Mouse (Mus musculus) stomach, embryonic 16.5 days (tissue): ENCODE data around the gene Rgsl1. TPM values are rescaled to one million over a fixed set of nuclear protein-coding genes. Genes with fewer than 3 reads are reported as not detected.

ENCODE experiments used
- ATAC-seq: fragments of 200-750 bp; cut with Nextera tagmentation; 2 replicates; pipeline ENCODE4 v1.8.0; 2017; ENCODE audit warnings: moderate number of reproducible peaks, moderate TSS enrichment; ENCODE audit not compliant: insufficient read depth, low FRiP score
- H3K27ac ChIP-seq: fragments of 300-500 bp; sonication (generic); 2 replicates; pipeline ENCODE4 v1.5.1; 2014; ENCODE audit warnings: low read length
- H3K27me3 ChIP-seq: fragments of 300-500 bp; sonication (generic); 2 replicates; pipeline ENCODE4 v1.6.1; 2014; ENCODE audit warnings: low read length, control low read depth, mixed read lengths; ENCODE audit not compliant: control insufficient read depth, insufficient read depth
- H3K36me3 ChIP-seq: fragments of 300-500 bp; sonication (generic); 2 replicates; pipeline ENCODE4 v1.6.1; 2014; ENCODE audit warnings: low read length; ENCODE audit not compliant: control insufficient read depth, insufficient read depth
- H3K4me1 ChIP-seq: fragments of 300-500 bp; sonication (generic); 2 replicates; pipeline ENCODE4 v1.6.1; 2014; ENCODE audit warnings: low read length, control low read depth, mixed read lengths; ENCODE audit not compliant: control insufficient read depth, insufficient read depth
- H3K4me2 ChIP-seq: fragments of 300-500 bp; sonication (generic); 2 replicates; pipeline ENCODE4 v1.6.1; 2014; ENCODE audit warnings: low read depth, low read length, mixed read lengths
- H3K4me3 ChIP-seq: fragments of 300-500 bp; sonication (generic); replicated peaks from 2 replicates; pipeline ENCODE4 v1.5.1; 2014; ENCODE audit warnings: mild to moderate bottlenecking, low read length
- H3K9ac ChIP-seq: fragments of 300-500 bp; sonication (generic); 2 replicates; pipeline ENCODE4 v1.6.1; 2014; ENCODE audit warnings: low read length
- H3K9me3 ChIP-seq: fragments of 300-500 bp; sonication (generic); replicated peaks from 2 replicates; pipeline ENCODE4 v1.6.1; 2016; ENCODE audit warnings: low read length, control low read depth; ENCODE audit not compliant: control insufficient read depth
- WGBS: fragments of 180-500 bp; shearing (Covaris S2); extraction: QIAGEN DNeasy Blood & Tissue Kit; methylation state at CpG from one replicate; pipeline ENCODE4 v1.1.7; 2014; 5-methylcytosine and 5-hydroxymethylcytosine counted together
- polyA plus RNA-seq: library from polyadenylated mRNA; unstranded; fragments of >200 nt; fragmentation: Nextera tagmentation; extraction: Ambion mirVana; gene quantifications from 2 replicates; pipeline ENCODE4 v1.2.1, GENCODE M21; 2015

Gene Rgsl1
- polyA plus RNA-seq, 1 experiment from 2014 or later, result 0.12 TPM

DNA sequence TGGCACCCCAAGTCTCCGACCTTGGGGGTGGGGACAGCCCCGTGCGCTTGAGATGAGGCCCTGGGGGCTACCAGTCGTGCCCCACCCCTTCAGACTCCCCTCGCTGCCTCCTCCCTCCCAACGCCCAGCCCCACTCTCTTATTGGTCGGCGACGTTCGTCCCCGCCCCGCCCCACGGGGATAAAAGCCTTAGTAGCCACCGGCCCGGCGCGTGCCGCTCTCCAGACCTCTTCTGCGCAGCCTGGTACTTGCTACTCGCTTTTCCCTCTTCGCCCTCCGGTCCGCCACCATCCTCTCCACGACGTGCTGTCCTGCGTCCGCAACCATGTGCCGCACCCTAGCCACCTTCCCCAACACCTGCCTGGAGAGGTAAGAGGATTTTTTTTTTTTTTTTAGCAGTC lies 103.8 kb downstream of the Rgsl1 start, which contains the start of gene Rgs16:
Gene Rgs16 (plus strand): TSS at position 205 of the 400 bp plus-strand sequence.
- WGBS, result 1% methylated on average over 28 of the region's 28 CpGs
- ATAC-seq, result peak; percentile 75
- peaks cover 30% of the 10 kb centered on the region for H3K27me3 ChIP-seq
- peak within 1 kb of the TSS; percentile 46 for H3K4me3 ChIP-seq
- no peaks in the 10 kb centered on the region for H3K9me3 ChIP-seq
- peak within 1 kb of the TSS; percentile 50 for H3K9ac ChIP-seq
- H3K4me1 ChIP-seq, result peaks cover 5% of the 10 kb centered on the region; the same call in 1 of the 2 replicates
- no peak within 1 kb of the TSS for H3K27ac ChIP-seq
- no peaks in the 10 kb centered on the region for H3K36me3 ChIP-seq
- peak within 1 kb of the TSS; percentile 71 for H3K4me2 ChIP-seq

DNA sequence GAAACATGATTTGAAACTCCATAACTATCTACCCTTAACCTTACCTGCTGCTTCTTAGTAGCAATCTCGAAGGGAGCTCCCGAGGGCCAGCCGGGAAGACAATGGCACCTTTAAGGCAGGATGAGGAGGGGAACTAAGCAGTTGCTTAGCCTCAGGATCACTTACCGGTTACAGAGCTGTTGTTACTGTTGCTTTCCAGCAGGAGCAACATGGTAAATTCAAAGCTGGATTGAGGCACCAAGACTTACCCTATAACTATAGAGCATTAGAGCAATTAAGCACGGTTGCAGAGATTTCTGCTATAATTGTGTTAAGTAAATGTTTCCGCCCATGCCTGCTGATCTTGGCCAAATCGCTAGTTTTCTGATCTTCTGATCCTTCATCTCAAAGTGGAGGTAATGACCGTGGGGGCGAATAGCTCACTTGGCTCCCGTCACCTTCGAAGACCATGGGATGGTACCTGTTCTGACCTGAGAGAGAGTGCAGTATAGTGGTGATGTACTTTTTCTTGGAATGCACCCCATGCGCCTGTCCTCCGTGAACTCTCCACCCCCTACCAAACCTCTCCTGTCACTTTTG lies 104.4 kb downstream of the Rgsl1 start:
- peak overlapping the region; percentile 71 for H3K4me2 ChIP-seq
- peak overlapping the region; percentile 46 for H3K4me3 ChIP-seq
- 20% methylated on average over 13 of the region's 13 CpGs for WGBS
- peaks cover 30% of the 10 kb centered on the region for H3K27me3 ChIP-seq
- no peak overlapping the region for H3K27ac ChIP-seq
- H3K4me1 ChIP-seq, result peaks cover 5% of the 10 kb centered on the region; the same call in 1 of the 2 replicates
- no peaks in the 10 kb centered on the region for H3K9me3 ChIP-seq
- no peaks in the 10 kb centered on the region for H3K36me3 ChIP-seq
- no peak for ATAC-seq
- H3K9ac ChIP-seq, result no peak overlapping the region

DNA sequence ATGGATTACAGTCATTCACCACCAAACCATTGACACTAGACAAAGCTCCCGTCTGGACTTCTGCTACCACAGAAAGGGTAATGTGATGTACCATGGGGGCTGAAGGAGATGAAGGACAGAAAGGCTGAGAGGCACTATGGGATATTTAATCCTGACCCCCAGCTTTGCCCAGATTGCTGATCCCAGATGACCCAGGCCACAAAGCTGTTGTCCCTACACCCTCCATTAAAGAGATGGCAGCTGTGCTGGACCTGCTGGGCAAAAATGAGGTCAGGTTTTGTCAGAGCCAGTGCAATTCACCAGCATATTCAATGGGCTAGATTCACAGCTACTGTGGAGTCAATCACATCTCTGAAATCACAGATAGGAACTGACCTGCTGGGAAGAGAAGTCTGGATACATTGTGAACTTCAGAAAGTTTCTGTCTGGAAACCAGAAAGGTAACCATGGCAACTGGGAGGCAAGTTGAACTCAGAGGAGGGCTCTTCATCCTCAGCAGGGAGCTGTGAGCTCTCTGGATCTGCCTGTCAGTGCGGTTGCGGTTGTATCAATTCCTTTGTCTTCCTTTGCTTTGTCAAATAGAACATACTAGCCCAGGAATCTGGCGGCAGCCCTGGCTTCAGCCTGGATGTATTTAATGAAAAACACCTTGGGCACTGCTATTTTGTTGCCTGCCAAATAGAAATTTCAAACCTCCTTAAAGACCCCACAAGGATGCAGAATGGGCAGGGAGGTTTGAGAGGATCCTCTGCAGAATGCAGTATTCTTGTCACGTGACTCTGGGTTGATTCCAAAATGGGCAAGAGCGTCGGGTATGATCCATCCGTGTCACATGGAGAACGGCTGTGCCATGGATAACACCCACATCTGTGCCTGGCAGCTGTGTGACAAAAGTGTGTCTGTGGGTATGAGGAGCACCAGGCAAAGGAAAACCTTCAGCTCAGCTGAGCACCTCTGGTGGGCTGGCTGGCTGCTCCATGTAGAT lies 106.5 kb downstream of the Rgsl1 start:
- Histone ChIP-seq H3K27ac (no peak overlapping the region), H3K4me3 (no peak overlapping the region), H3K36me3 (no peaks in the 10 kb centered on the region), H3K4me1 (peaks cover 14% of the 10 kb centered on the region), H3K4me2 (no peak overlapping the region), H3K9ac (no peak overlapping the region), H3K27me3 (peaks cover 30% of the 10 kb centered on the region), H3K9me3 (no peaks in the 10 kb centered on the region)
- 61% methylated on average over 9 of the region's 9 CpGs for WGBS
- no peak for ATAC-seq

DNA sequence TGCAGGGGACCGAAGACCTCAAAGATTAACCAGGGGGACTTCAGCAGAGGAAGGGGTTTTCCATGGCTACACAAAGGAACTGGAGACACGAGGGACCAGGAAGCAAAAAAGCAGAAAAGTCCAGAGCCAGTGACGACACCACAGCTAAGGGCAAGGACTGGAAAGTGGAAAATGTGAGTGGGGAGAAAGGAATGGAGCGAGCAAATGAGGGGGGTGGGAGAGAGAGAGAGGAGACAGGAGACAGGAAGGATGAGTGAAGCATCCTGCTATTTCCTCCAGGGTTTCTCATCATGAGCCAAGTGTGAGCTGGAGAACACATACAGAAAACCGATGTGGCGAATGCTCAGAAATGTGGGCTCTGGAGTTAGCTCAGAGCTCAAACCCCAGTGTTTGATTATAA lies 107.8 kb downstream of the Rgsl1 start:
- WGBS, result 60% methylated on average over 6 of the region's 6 CpGs
- H3K9ac ChIP-seq, result no peak overlapping the region
- H3K27me3 ChIP-seq, result peaks cover 28% of the 10 kb centered on the region
- H3K4me3 ChIP-seq, result no peak overlapping the region
- no peak overlapping the region for H3K4me2 ChIP-seq
- no peaks in the 10 kb centered on the region for H3K36me3 ChIP-seq
- H3K9me3 ChIP-seq, result no peaks in the 10 kb centered on the region
- H3K27ac ChIP-seq, result no peak overlapping the region
- ATAC-seq, result no peak
- H3K4me1 ChIP-seq, result peaks cover 14% of the 10 kb centered on the region

DNA sequence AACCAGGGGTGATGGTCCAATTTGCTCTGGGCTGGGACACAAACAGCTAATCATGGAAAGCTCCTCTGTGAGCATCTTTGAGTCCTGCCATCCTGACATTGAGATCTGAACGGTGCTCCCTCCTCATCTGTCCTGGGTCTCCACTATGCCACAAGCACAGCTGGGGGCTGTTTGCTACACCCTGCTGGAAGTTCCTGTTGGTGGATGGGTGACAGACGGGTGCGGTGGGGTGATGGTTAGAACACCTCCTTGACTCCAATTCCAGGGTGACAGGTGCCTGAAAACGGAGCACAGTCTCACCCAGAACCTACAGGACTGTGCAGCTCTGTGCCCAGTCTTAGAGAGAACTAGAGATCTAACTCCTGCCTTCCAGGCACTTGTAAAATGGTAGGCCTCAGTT lies 109.1 kb downstream of the Rgsl1 start:
- Histone ChIP-seq H3K4me2 (no peak overlapping the region), H3K27me3 (peaks cover 20% of the 10 kb centered on the region), H3K4me3 (no peak overlapping the region), H3K9me3 (no peaks in the 10 kb centered on the region), H3K36me3 (no peaks in the 10 kb centered on the region), H3K9ac (no peak overlapping the region), H3K4me1 (peaks cover 10% of the 10 kb centered on the region; the same call in 1 of the 2 replicates), H3K27ac (no peak overlapping the region)
- ATAC-seq, result no peak
- 72% methylated on average over 4 of the region's 4 CpGs for WGBS

DNA sequence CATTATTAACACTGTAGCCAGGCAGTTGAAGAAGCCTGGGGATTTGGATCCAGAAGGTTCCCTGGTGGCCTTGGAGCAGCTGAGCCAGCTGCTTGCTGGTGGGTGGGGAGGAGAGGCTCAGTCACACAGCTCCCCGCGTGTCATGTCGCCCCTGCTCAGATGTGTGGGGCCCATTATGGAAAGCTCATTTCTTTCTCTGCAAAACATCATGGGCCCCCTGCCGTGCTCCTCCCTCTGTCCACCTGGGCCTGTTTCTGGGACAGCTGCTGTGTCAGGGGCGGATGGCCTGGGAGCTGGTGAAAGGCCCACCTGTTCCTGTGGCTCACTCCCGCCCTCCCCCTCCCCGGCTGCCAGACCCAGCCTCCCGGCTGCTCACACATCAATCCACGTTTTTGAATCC lies 110.8 kb downstream of the Rgsl1 start:
- H3K36me3 ChIP-seq, result no peaks in the 10 kb centered on the region
- H3K27me3 ChIP-seq, result peaks cover 3% of the 10 kb centered on the region; the same call in 1 of the 2 replicates
- H3K9ac ChIP-seq, result 0 out of 2 replicates have a peak overlapping the region, but pooled peaks have one; percentile 15
- no peak for ATAC-seq
- WGBS, result 43% methylated on average over 9 of the region's 9 CpGs
- H3K4me3 ChIP-seq, result no peak overlapping the region
- H3K27ac ChIP-seq, result no peak overlapping the region
- peaks cover 8% of the 10 kb centered on the region; the same call in 1 of the 2 replicates for H3K4me1 ChIP-seq
- H3K4me2 ChIP-seq, result no peak overlapping the region
- no peaks in the 10 kb centered on the region for H3K9me3 ChIP-seq

DNA sequence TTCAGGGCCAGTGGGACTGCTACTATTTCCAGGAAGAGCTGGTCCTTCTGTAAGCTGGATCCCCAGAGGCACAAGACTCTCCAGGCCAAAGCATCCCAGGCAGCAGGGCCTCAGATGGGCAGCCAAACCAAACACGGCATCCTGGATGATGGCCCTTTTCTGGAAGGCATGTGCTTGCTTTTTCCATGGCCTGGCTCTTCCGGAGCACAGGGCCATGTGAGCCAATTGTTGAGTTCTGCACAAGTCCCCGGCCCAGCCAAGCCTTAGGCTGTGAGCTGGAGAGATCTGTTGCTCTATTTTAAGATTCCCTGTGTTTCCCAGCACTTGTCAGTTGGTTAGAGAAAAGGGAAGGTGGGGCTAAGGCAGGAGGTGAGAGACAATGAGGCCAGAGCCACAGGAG lies 113.3 kb downstream of the Rgsl1 start:
- Histone ChIP-seq H3K9me3 (no peaks in the 10 kb centered on the region), H3K4me1 (peaks cover 8% of the 10 kb centered on the region; the same call in 1 of the 2 replicates), H3K27ac (no peak overlapping the region), H3K27me3 (no peaks in the 10 kb centered on the region), H3K9ac (no peak overlapping the region), H3K4me2 (no peak overlapping the region), H3K36me3 (no peaks in the 10 kb centered on the region), H3K4me3 (no peak overlapping the region)
- no peak for ATAC-seq
- WGBS, result 44% methylated on average over 3 of the region's 3 CpGs

DNA sequence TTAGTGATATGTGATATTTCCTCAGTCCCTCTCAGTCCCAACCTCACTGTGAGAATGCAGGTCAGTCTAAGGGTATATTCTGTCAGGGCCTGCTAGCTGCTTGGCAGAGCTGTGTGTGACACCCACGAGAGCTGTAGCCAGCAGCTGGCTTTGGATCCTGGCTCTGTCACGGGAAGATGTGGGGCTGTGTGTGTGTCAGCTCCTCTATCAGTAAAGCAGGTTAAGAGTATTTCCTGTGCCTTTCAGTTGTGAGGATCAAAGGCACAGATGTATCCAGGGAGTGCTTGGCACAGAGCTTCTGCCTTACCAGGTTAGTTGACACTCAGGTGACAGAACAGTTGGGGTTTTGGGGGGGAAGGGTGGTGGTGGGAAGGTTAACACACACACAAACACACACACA lies 114.1 kb downstream of the Rgsl1 start:
- Histone ChIP-seq H3K9ac (no peak overlapping the region), H3K36me3 (no peaks in the 10 kb centered on the region), H3K27me3 (no peaks in the 10 kb centered on the region), H3K4me3 (no peak overlapping the region), H3K9me3 (no peaks in the 10 kb centered on the region), H3K4me2 (no peak overlapping the region), H3K4me1 (peaks cover 8% of the 10 kb centered on the region; the same call in 1 of the 2 replicates), H3K27ac (no peak overlapping the region)
- 50% methylated on average over 2 of the region's 2 CpGs for WGBS
- no peak for ATAC-seq
